Mouse (Mus musculus) 416B (cell line): ENCODE data around the gene Pde4d.
A peak's percentile ranks its signal among the peaks of the same experiment; 100 is the strongest.

Source experiments
- DNase-seq: peaks from one replicate; pipeline ENCODE4 v3.0.0; 2011; ENCODE audit warnings: low read depth

Pde4d gene

DNA sequence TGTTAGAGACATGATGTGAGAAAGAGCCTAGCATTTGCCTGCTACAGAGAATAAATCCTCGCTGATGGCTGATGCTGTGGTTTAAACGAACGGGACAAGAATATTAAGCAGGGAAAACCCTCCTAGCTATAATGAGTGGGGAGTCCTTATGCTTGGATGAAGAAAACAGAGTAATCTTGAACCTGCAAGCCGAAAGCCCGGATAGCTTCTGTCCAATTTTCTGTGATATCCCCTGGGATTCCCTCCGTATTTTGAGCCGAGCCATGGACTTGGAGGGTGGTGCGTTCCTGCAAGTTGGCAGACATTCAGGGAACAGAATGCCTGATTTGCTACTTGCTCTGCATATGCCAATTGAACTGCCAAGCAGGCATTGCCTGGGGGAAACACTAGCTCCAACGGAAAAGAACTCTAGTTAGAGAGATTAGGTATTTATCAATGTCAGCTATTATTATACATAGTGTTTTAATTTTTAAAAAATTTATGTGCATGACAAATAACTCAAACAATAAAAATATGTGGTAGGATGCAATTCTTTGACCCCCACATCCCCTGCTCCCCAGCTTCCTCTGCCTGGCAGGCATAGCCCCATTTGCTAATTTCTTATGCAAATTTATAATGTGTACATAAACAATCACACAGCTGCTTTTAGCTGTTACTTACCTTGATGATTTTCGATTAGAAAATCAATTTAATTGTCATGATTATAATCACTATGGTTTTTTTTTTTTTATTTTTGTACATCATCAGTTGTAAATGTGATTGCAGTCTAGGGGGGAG is 603.7 kb downstream of the Pde4d start:
- no peak for DNase-seq

DNA sequence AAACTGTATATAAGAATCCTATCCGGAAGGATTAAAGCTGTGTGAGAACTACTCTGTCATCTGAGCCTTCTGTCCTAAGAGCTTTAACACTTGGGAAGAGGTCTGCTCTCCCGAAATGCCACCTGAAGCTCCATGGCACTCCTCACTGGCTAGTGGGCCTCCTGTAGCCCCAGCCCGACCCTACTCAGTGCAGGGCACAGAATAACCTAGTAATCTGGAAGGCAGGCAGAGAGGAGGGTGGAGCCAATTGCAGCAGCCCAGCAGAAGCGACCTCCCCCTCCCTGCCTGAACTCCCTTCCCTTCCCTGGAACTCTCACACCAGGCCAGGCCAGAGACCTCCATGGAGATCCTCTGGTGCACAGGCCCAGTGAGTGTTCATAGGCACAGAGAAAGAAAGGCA is 608.3 kb downstream of the Pde4d start:
- DNase-seq = no peak

GRCm38 (mm10) chr13:109066581-109067159 is 616.9 kb downstream of the Pde4d start:
- no peak for DNase-seq

DNA sequence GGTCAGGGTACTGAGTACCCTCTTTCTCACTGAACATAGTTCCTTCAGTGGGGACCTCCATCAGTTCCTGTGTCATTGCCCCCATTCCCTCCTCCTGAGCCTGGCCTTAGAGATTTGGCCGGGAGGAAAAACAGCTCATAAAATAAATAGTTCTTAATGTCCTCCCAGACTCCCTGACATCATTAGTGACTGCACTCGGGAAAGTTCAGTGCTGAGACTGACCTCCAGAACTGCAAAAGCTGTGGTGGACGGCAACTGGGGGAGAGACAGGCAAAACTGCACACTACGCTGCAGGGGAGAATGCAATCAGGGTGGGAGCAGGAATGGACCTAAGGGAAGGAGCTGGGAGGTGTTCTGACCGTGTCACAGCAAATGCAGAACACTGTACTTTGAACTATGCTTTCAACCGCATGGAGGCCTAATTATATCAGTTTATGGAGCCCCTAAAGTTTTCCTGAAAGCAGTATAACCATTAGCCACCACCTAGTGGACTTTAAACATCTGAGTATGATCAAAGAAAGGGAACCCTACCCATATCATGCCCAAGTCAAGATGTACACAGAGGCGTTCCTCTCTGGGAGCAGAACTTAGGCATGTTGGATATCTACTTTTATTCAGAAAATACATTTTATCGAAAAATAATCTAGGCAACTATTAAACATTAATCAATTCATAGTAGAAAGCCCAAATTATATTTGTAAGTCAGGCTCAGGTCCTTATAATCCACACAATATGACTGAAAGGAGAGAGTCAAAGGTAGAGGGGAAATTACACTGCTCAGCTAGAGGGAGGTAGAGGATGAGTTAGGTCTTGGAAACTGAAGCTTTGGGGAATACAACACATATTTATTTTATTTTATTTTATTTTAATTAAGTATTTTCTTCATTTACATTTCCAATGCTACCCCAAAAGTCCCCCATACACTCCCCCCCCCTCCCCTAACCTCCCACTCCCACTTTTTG is 618.8 kb downstream of the Pde4d start:
- DNase-seq = no peak

GRCm38 (mm10) chr13:109073371-109073770 is 623.6 kb downstream of the Pde4d start:
- no peak for DNase-seq

GRCm38 (mm10) chr13:109074078-109074477 is 624.3 kb downstream of the Pde4d start:
- no peak for DNase-seq

GRCm38 (mm10) chr13:109092654-109093053 is 642.9 kb downstream of the Pde4d start:
- no peak for DNase-seq

DNA sequence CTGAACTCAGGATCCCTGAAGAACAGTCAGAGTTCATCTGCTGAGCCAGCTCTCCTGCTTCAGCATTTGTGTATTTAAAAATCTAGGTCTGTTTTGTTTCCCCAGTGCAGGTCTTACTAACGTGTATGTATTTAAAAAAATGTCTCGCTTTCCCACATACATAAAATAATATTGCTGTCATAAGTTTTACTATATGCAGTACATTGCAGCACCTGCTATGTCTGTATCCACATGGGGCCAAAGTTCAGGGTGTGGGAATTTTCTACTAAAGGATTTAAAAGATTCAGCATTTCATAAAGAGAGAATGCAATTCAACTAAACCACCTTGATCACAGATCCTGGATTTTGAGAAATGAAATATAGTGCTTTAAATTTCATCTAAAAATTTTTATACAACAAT is 646.9 kb downstream of the Pde4d start:
- no peak for DNase-seq

DNA sequence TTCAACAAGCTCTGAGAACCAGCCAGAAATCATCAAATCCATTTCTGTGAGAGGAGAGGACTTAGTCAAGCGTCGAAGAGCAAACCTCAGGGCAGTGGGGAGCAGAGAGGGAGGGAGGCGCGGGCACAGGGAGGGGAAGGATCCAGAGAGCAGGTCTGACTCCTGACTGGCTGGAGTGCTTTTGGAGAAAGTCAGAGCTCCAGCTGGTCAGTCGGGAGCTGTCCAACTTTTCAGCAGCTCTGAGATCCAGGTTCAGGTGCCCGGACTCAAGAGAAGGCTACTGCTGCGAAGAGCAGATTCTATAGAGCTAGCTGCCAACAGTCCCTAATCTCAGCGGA is 666.2 kb downstream of the Pde4d start:
- peak; percentile 20 for DNase-seq

GRCm38 (mm10) chr13:109116342-109117201 is 666.8 kb downstream of the Pde4d start:
- no peak for DNase-seq

DNA sequence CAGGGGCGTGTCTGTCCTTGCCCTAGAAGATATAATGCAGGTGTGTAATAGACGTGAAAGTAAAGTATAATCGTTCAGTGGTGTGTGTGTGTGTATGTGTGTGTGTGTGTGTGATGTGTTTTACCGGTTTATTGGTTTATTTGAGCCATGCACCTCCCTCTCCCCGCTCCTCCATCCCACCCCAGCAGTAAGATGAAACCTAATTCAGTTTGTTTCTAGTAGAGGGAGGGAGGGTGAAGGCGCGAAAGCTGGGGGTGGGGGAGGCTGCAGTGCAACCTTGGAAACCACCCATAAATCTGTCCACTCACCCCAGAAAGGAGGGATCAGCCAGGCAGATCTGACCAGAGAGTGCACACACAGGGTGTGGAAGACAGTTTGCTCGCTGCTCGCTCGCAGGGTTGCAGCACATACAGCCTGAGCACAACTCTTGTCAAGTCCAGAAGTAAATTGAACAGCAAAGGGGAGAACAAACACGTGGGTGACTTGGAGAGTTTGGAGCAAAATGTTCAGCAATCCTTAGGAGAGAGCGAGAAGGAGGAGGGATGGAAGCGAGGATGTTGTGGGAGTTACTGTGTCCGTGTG is 667.6 kb downstream of the Pde4d start:
- no peak for DNase-seq

GRCm38 (mm10) chr13:109118296-109118800 is 668.6 kb downstream of the Pde4d start:
- no peak for DNase-seq

- DNase-seq = no peak
These were observed 672.1 kb downstream of the Pde4d start for GRCm38 (mm10) chr13:109121867-109122266.

GRCm38 (mm10) chr13:109136405-109136804 is 686.7 kb downstream of the Pde4d start:
- no peak for DNase-seq

GRCm38 (mm10) chr13:109158703-109159102 is 709.0 kb downstream of the Pde4d start:
- peak; percentile 96 for DNase-seq

DNA sequence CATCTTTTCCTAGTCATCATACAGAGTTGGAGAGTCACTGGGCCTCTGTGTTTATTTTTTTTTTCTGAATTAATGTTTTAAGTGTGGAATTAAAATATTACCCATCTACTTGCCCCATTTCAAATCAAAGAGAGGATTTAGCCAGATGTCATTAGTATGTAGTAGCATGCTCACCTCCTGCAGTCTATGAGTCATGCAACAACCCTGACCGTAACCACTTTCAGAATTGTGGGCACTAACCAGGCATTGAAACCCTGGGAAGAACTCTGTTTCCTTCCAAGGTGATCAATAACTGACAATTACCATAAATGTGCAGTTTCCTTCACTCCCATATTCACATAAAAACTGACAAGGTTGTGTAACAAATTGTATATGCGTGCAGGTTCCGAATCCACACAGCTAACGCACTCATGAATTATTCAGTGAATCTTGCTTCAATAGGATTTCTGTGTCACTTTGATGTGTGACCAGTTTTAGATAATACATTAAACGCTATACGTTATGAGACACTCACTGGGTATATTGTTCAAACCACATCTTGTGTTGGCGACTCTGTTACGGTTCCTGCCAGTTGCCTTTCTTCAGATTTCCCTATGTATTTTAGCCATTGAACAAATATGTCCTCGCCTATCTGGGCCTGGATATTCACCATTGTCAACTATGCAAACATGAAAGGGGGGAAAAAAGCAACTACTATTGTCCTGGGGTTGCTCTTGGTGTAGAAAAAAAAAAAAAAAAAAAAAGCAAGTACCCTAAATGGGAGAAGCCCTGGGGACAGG is 719.0 kb downstream of the Pde4d start:
- DNase-seq = no peak

GRCm38 (mm10) chr13:109169335-109169606 is 719.5 kb downstream of the Pde4d start:
- DNase-seq = no peak

DNA sequence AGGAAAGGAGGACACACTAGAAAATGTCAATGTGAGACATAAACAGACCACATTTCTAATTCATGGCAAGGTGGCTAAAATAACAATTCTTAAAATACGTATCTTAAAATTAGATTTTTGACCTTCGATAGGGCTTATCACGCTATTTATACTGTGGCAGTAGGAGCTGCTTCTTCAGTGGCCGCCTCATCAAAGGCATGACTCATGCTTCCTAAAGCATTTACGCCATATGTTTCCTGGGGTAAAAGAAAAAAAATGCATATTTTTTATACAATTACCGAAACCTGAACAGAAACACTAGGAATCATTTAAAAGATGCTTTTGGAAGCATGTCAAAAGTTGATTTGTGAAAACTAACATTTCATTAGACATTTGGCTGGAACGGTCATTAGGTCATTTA is 721.9 kb downstream of the Pde4d start:
- DNase-seq = peak; percentile 83

GRCm38 (mm10) chr13:109175281-109175680 is 725.5 kb downstream of the Pde4d start:
- DNase-seq = peak; percentile 70

DNA sequence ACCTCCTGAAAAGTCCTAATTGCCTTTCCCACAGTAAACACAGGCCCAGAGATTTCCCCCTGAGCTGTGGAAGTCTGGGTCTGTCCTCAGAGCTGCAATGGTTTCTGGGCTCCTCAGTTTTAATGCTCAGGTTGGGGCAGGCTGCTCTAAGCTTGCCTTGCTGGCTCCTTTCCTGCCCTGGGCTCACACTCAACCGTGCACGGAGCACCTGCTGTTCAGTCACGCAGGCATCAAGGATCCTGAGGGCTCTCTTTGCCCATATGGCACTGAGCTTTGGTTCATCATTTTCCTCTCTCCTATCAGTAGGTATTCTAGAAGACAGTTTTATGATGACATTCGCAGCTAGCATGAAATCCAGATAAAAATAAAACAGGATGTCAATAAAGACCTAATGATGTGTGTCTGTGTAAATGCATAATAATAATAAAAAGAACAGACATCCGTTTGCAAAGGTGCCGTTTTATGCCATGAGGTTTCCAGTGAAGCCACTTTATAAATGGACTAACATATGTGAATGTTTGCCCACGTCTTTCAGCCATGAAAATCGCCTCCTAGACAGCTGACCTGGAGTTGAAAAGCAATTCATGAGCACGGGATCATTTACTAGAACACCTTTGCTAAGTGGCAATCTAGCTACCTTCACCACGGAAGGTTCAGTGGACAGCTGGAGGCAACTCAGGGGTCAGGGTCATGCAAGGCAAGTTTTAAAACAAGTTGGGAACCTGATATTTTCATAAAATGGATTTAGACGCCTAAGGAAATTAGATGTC is 726.3 kb downstream of the Pde4d start:
- DNase-seq = no peak
